Mouse (Mus musculus) midbrain, embryonic 14.5 days (tissue): ENCODE measurements around the gene Psmc5. TPM values are rescaled to one million over a fixed set of nuclear protein-coding genes. Genes with fewer than 3 reads are reported as not detected.

Source experiments
- ATAC-seq: fragments of 200-750 bp; cut with Nextera tagmentation; 2 replicates; pipeline ENCODE4 v1.8.0; 2017; ENCODE audit warnings: moderate number of reproducible peaks, moderate library complexity; ENCODE audit not compliant: low FRiP score, low TSS enrichment
- DNase-seq: peaks from one replicate; pipeline ENCODE4 v3.0.0-alpha.2; 2015
- H3K27ac ChIP-seq: fragments of 300-500 bp; sonication (generic); replicated peaks from 2 replicates; pipeline ENCODE4 v1.5.1; 2014; ENCODE audit warnings: mild to moderate bottlenecking, low read depth, low read length, moderate library complexity
- H3K27me3 ChIP-seq: fragments of 300-500 bp; sonication (generic); 2 replicates; pipeline ENCODE4 v1.6.1; 2014; ENCODE audit warnings: low read length, control low read depth, mixed read lengths; ENCODE audit not compliant: control insufficient read depth, insufficient read depth
- H3K36me3 ChIP-seq: fragments of 300-500 bp; sonication (generic); 2 replicates; pipeline ENCODE4 v1.6.1; 2014; ENCODE audit warnings: low read length, control low read depth; ENCODE audit not compliant: control insufficient read depth, insufficient read depth
- H3K4me1 ChIP-seq: fragments of 300-500 bp; sonication (generic); 2 replicates; pipeline ENCODE4 v1.6.1; 2014; ENCODE audit warnings: mild to moderate bottlenecking, antibody characterized with exemption, low read length, control low read depth; ENCODE audit not compliant: control insufficient read depth, insufficient read depth
- H3K4me2 ChIP-seq: fragments of 300-500 bp; sonication (generic); 2 replicates; pipeline ENCODE4 v1.6.1; 2014; ENCODE audit warnings: mild to moderate bottlenecking, low read length, moderate library complexity
- H3K4me3 ChIP-seq: fragments of 300-500 bp; sonication (generic); replicated peaks from 2 replicates; pipeline ENCODE4 v1.5.1; 2014; ENCODE audit warnings: low read depth, low read length
- H3K9ac ChIP-seq: fragments of 300-500 bp; sonication (generic); replicated peaks from 2 replicates; pipeline ENCODE4 v1.6.1; 2014; ENCODE audit warnings: mild to moderate bottlenecking, low read length, moderate library complexity
- H3K9me3 ChIP-seq: fragments of 300-500 bp; sonication (generic); 2 replicates; pipeline ENCODE4 v1.6.1; 2016; ENCODE audit warnings: low read length, control low read depth, mixed read lengths; ENCODE audit not compliant: control insufficient read depth
- WGBS: fragments of 180-500 bp; shearing (Covaris S2); extraction: QIAGEN DNeasy Blood & Tissue Kit; methylation state at CpG from one replicate; pipeline ENCODE4 v1.1.7; 2014; 5-methylcytosine and 5-hydroxymethylcytosine counted together
- polyA plus RNA-seq: library from polyadenylated mRNA; unstranded; fragments of >200 nt; fragmentation: Nextera tagmentation; extraction: Ambion mirVana; gene quantifications from 2 replicates; pipeline ENCODE4 v1.2.1, GENCODE M21; 2014

Psmc5 gene
- polyA plus RNA-seq, 1 experiment from 2014 or later, result 265 TPM

GRCm38 (mm10) chr11:106307432-106307831 is 51.5 kb downstream of the Psmc5 start:
- no peak overlapping the region for H3K4me2 ChIP-seq
- WGBS, result 84% methylated on average over 5 of the region's 5 CpGs

GRCm38 (mm10) chr11:106308162-106308561 is 52.2 kb downstream of the Psmc5 start:
- DNase-seq (no peak), ATAC-seq (no peak)
- H3K9ac ChIP-seq, result no peak overlapping the region
- H3K27ac ChIP-seq, result no peak overlapping the region
- H3K27me3 ChIP-seq, result no peaks in the 10 kb centered on the region
- no peaks in the 10 kb centered on the region for H3K9me3 ChIP-seq
- H3K4me2 ChIP-seq, result no peak overlapping the region
- no peaks in the 10 kb centered on the region for H3K36me3 ChIP-seq
- no peaks in the 10 kb centered on the region for H3K4me1 ChIP-seq
- 88% methylated on average over 11 of the region's 11 CpGs for WGBS
- no peak overlapping the region for H3K4me3 ChIP-seq

More at GRCm38 (mm10) chr11:106307432-106307831, 51.5 kb downstream of the Psmc5 start:
- DNase-seq (no peak), ATAC-seq (no peak)
- Histone ChIP-seq H3K9ac (no peak overlapping the region), H3K9me3 (no peaks in the 10 kb centered on the region), H3K4me3 (no peak overlapping the region), H3K27me3 (no peaks in the 10 kb centered on the region), H3K27ac (no peak overlapping the region), H3K36me3 (no peaks in the 10 kb centered on the region), H3K4me1 (no peaks in the 10 kb centered on the region)

- 72% methylated on average over 5 of the region's 5 CpGs for WGBS
- no peaks in the 10 kb centered on the region for H3K27me3 ChIP-seq
- no peak overlapping the region for H3K4me2 ChIP-seq
- DNase-seq (no peak), ATAC-seq (no peak)
- H3K9ac ChIP-seq, result no peak overlapping the region
- no peaks in the 10 kb centered on the region for H3K9me3 ChIP-seq
- no peak overlapping the region for H3K4me3 ChIP-seq
- H3K4me1 ChIP-seq, result no peaks in the 10 kb centered on the region
- H3K27ac ChIP-seq, result no peak overlapping the region
- H3K36me3 ChIP-seq, result no peaks in the 10 kb centered on the region
These were observed 54.2 kb downstream of the Psmc5 start for GRCm38 (mm10) chr11:106310123-106310522.

Other genes with a start within 250 kb of the Psmc5 start
- gene Kcnh6, start 248.0 kb upstream of the Psmc5 start, polyA plus RNA-seq, result 1.00 and 1.8 TPM in 2 replicates
- gene Dcaf7, start 219.3 kb upstream of the Psmc5 start, polyA plus RNA-seq, result 103 and 153 TPM in 2 replicates
- gene Taco1, start 190.1 kb upstream of the Psmc5 start, polyA plus RNA-seq, result 5.6 and 6.1 TPM in 2 replicates
- gene Map3k3, start 171.5 kb upstream of the Psmc5 start, polyA plus RNA-seq, result 12.4 and 15.2 TPM in 2 replicates
- not detected in 2 replicates for gene Gm10840, start 95.3 kb upstream of the Psmc5 start, polyA plus RNA-seq
- gene Limd2, start 95.3 kb upstream of the Psmc5 start, polyA plus RNA-seq, result 161 and 171 TPM in 2 replicates
- gene Strada, start 54.0 kb upstream of the Psmc5 start, polyA plus RNA-seq, result 30.0 and 30.5 TPM in 2 replicates
- 48.7 and 87.5 TPM in 2 replicates for gene Ccdc47, start 39.8 kb upstream of the Psmc5 start, polyA plus RNA-seq
- 56.3 and 88.3 TPM in 2 replicates for gene Ddx42, start 39.2 kb upstream of the Psmc5 start, polyA plus RNA-seq
- 22.0 and 30.2 TPM in 2 replicates for gene Ftsj3, start 75 bp upstream of the Psmc5 start, polyA plus RNA-seq
- gene Smarcd2, start 16.8 kb downstream of the Psmc5 start, polyA plus RNA-seq, result 10.0 and 14.0 TPM in 2 replicates
- gene Tcam1, start 20.5 kb downstream of the Psmc5 start, polyA plus RNA-seq, result 0.09 and 0.12 TPM in 2 replicates
- not detected in 2 replicates for gene Gh, start 45.7 kb downstream of the Psmc5 start, polyA plus RNA-seq
- gene Cd79b, start 58.6 kb downstream of the Psmc5 start, polyA plus RNA-seq, result 0.43 and 0.59 TPM in 2 replicates
- not detected in 2 replicates for gene Scn4a, start 97.1 kb downstream of the Psmc5 start, polyA plus RNA-seq
- not detected in 2 replicates for gene Prr29, start 109.3 kb downstream of the Psmc5 start, polyA plus RNA-seq
- 8.1 and 12.4 TPM in 2 replicates for gene Icam2, start 131.9 kb downstream of the Psmc5 start, polyA plus RNA-seq
- 5.5 and 6.6 TPM in 2 replicates for gene Ern1, start 231.7 kb downstream of the Psmc5 start, polyA plus RNA-seq